In the genomic region with DNA sequence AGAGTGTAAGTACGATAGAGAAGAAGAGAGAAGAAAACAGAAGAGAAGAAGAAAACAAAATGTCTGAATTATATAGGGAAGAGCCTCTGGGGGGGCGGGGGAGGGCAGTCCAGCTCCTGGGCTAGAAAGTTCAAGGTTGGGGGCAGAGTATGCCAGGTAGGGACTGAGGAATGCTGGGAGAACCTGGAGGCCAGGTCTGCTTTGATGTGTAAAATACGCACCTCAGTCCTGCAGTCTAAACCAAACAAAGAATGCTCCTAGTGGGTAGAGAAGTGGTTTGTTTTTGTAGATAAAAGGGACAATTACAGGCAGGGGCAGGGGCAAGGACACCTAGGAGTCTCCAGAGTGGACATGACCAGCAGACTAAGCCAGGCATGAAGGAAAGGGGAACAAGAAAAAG, we compare ENCODE assay signal across 21 mouse cellular contexts. TPM values are rescaled to one million over a fixed set of nuclear protein-coding genes. Genes with fewer than 3 reads are reported as not detected.
"Had no signal": no experiment of that assay in that cellular context is flagged by ENCODE, and none has a peak within 500 bp of the region (broad histone marks: within the 10 kb centered on the region; RNA-seq: fewer than 3 reads in every experiment).

No protein-coding gene starts in this region.

- H3K27me3 ChIP-seq: lung, embryonic 15.5 days; midbrain, embryonic 13.5 days; midbrain, embryonic 15.5 days; neural tube, embryonic 12.5 days; stomach, embryonic 15.5 days had no signal

- H3K27ac ChIP-seq: lung, embryonic 15.5 days; macrophage; midbrain, embryonic 13.5 days; midbrain, embryonic 15.5 days; neural tube, embryonic 12.5 days; stomach, embryonic 15.5 days; stomach, postnatal 0 days had no signal

- DNase-seq: liver, postnatal 0 days; lung, adult 2 months; lung, postnatal 10 days; lung, postnatal 36 days; right cerebral cortex, postnatal 14 days; thymus, adult 2 months; thymus, postnatal 25 days; thymus, postnatal 4 days had no signal

- H3K9ac ChIP-seq: liver, postnatal 0 days; lung, embryonic 15.5 days; midbrain, embryonic 13.5 days; midbrain, embryonic 15.5 days; neural tube, embryonic 12.5 days; stomach, embryonic 15.5 days had no signal

- H3K4me3 ChIP-seq: lung, embryonic 15.5 days; megakaryocyte, embryonic 14.5 days; midbrain, embryonic 13.5 days; midbrain, embryonic 15.5 days; neural tube, embryonic 12.5 days; stomach, embryonic 15.5 days had no signal

- H3K9me3 ChIP-seq: lung, embryonic 15.5 days; megakaryocyte, embryonic 14.5 days; midbrain, embryonic 13.5 days; midbrain, embryonic 15.5 days; neural tube, embryonic 12.5 days; stomach, embryonic 15.5 days had no signal

RNA-seq across cellular contexts. Expression of a gene that starts 7.6 kb away (rescaled TPM):
- total RNA-seq: monocyte, adult 5-6 weeks; neutrophil, adult 5-6 weeks had no signal
- polyA plus RNA-seq: macrophage; spleen, adult 2 months; urinary bladder, adult 2 months had no signal

RNA-seq across cellular contexts. Expression of a gene that starts 51.6 kb away (rescaled TPM):
- total RNA-seq: megakaryocyte progenitor cell, adult 5-6 weeks had no signal
- polyA plus RNA-seq: liver, postnatal 0 days; macrophage had no signal
